Mouse (Mus musculus) forebrain, embryonic 12.5 days (tissue): ENCODE results near the gene Tox2. TPM values are rescaled to one million over a fixed set of nuclear protein-coding genes. Genes with fewer than 3 reads are reported as not detected.

Source experiments
- ATAC-seq: fragments of 200-750 bp; cut with Nextera tagmentation; 2 replicates; pipeline ENCODE4 v1.8.0; 2017; ENCODE audit warnings: moderate TSS enrichment; ENCODE audit not compliant: low FRiP score
- H3K27ac ChIP-seq: fragments of 300-500 bp; sonication (generic); 2 replicates; pipeline ENCODE4 v1.5.1; 2016; ENCODE audit warnings: mild to moderate bottlenecking
- H3K27me3 ChIP-seq: fragments of 300-500 bp; sonication (generic); 2 replicates; pipeline ENCODE4 v1.6.1; 2016; ENCODE audit warnings: mild to moderate bottlenecking
- H3K36me3 ChIP-seq: fragments of 300-500 bp; sonication (generic); replicated peaks from 2 replicates; pipeline ENCODE4 v1.6.1; 2016; ENCODE audit warnings: mild to moderate bottlenecking
- H3K4me1 ChIP-seq: fragments of 300-500 bp; sonication (generic); 2 replicates; pipeline ENCODE4 v1.6.1; 2016
- H3K4me2 ChIP-seq: fragments of 300-500 bp; sonication (generic); 2 replicates; pipeline ENCODE4 v1.6.1; 2016; ENCODE audit warnings: mild to moderate bottlenecking, moderate library complexity
- H3K4me3 ChIP-seq: fragments of 300-500 bp; sonication (generic); replicated peaks from 2 replicates; pipeline ENCODE4 v1.5.1; 2016; ENCODE audit warnings: mild to moderate bottlenecking
- H3K9ac ChIP-seq: fragments of 300-500 bp; sonication (generic); 2 replicates; pipeline ENCODE4 v1.6.1; 2016; ENCODE audit warnings: mild to moderate bottlenecking
- H3K9me3 ChIP-seq: fragments of 300-500 bp; sonication (generic); 2 replicates; pipeline ENCODE4 v1.6.1; 2016
- WGBS: fragments of 180-500 bp; shearing (Covaris S2); methylation state at CpG from one replicate; pipeline ENCODE4 v1.1.7; 2016; 5-methylcytosine and 5-hydroxymethylcytosine counted together
- polyA plus RNA-seq: library from polyadenylated mRNA; unstranded; fragments of >200 nt; fragmentation: Nextera tagmentation; extraction: Ambion mirVana; gene quantifications from 2 replicates; pipeline ENCODE4 v1.2.1, GENCODE M21; 2016

Tox2 gene
- polyA plus RNA-seq, 1 experiment from 2014 or later: 27.2 TPM

DNA sequence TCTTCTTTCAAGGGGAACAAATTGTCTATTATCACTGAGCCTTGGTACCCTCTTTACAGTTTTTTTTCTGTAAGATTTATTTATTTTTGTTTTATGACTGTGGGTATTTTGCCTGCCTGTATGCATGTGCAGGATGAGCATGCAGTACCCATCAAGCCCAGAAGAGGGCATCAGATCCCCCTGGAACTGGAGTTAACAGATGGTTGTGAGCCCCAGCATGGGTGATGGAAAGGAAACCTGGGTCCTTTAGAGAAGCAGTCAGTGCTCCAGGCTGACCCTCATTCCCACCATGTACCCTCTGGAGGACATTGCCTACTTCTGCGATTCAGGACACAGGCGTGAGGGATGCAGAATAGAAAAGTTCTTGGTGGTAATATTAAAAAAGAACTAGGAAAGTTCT lies 4.4 kb downstream of the Tox2 start:
- Histone ChIP-seq H3K36me3 (0 out of 2 replicates have a peak, but pooled peaks cover 5% of the 10 kb centered on the region), H3K27me3 (peaks cover 22% of the 10 kb centered on the region; the same call in 1 of the 2 replicates), H3K4me1 (peaks cover 46% of the 10 kb centered on the region), H3K27ac (no peak overlapping the region), H3K9ac (no peak overlapping the region), H3K4me3 (no peak overlapping the region), H3K9me3 (no peaks in the 10 kb centered on the region), H3K4me2 (no peak overlapping the region)
- ATAC-seq: no peak
- 100% methylated on average over 2 of the region's 2 CpGs for WGBS

GRCm38 (mm10) chr2:163209139-163209538 lies 6.2 kb downstream of the Tox2 start:
- no peak overlapping the region for H3K9ac ChIP-seq
- no peak overlapping the region for H3K4me3 ChIP-seq
- 0 out of 2 replicates have a peak, but pooled peaks cover 9% of the 10 kb centered on the region for H3K27me3 ChIP-seq
- peaks cover 38% of the 10 kb centered on the region for H3K4me1 ChIP-seq
- no peak overlapping the region for H3K27ac ChIP-seq
- H3K4me2 ChIP-seq: no peak overlapping the region
- ATAC-seq: no peak
- H3K36me3 ChIP-seq: 0 out of 2 replicates have a peak, but pooled peaks cover 5% of the 10 kb centered on the region
- 86% methylated on average over 8 of the region's 8 CpGs for WGBS
- no peaks in the 10 kb centered on the region for H3K9me3 ChIP-seq

GRCm38 (mm10) chr2:163213085-163213484 lies 10.2 kb downstream of the Tox2 start:
- H3K9me3 ChIP-seq: no peaks in the 10 kb centered on the region
- no peak for ATAC-seq
- H3K4me1 ChIP-seq: peaks cover 19% of the 10 kb centered on the region
- H3K9ac ChIP-seq: no peak overlapping the region
- no peak overlapping the region for H3K4me2 ChIP-seq
- no peak overlapping the region for H3K4me3 ChIP-seq
- H3K27ac ChIP-seq: no peak overlapping the region
- 0 out of 2 replicates have a peak, but pooled peaks cover 5% of the 10 kb centered on the region for H3K36me3 ChIP-seq
- H3K27me3 ChIP-seq: no peaks in the 10 kb centered on the region
- 66% methylated on average over 3 of the region's 3 CpGs for WGBS

GRCm38 (mm10) chr2:163218095-163218494 lies 15.2 kb downstream of the Tox2 start:
- WGBS: 77% methylated on average over 3 of the region's 3 CpGs
- no peaks in the 10 kb centered on the region for H3K27me3 ChIP-seq
- ATAC-seq: no peak
- H3K9ac ChIP-seq: no peak overlapping the region
- H3K4me2 ChIP-seq: no peak overlapping the region
- no peaks in the 10 kb centered on the region for H3K36me3 ChIP-seq
- peaks cover 32% of the 10 kb centered on the region for H3K4me1 ChIP-seq
- H3K27ac ChIP-seq: no peak overlapping the region
- H3K4me3 ChIP-seq: no peak overlapping the region
- no peaks in the 10 kb centered on the region for H3K9me3 ChIP-seq

DNA sequence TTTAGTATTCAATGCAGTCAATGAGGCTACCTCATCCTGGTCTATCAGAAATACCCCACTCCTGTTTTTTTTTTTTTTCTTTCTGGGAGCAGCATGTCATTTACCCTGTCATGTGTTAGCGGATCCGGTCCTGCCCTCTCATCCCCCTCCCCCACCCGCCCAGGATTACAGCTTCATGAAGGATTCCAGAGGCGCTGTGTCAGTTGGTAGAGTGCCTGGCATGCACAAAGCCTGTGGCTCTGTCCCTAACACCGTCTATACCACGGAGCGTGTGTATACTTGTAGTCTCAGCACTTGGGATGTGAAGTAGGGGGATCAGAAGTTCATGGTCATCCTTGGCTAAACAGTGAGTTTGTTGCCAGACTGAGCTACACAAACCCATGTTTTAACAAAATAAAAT lies 15.6 kb downstream of the Tox2 start:
- no peak overlapping the region for H3K4me3 ChIP-seq
- H3K4me1 ChIP-seq: peaks cover 28% of the 10 kb centered on the region
- no peak overlapping the region for H3K9ac ChIP-seq
- ATAC-seq: no peak
- H3K27me3 ChIP-seq: no peaks in the 10 kb centered on the region
- H3K27ac ChIP-seq: peak overlapping the region; percentile 31; the same call in 1 of the 2 replicates
- no peak overlapping the region for H3K4me2 ChIP-seq
- H3K9me3 ChIP-seq: no peaks in the 10 kb centered on the region
- no peaks in the 10 kb centered on the region for H3K36me3 ChIP-seq
- 66% methylated on average over 7 of the region's 7 CpGs for WGBS

DNA sequence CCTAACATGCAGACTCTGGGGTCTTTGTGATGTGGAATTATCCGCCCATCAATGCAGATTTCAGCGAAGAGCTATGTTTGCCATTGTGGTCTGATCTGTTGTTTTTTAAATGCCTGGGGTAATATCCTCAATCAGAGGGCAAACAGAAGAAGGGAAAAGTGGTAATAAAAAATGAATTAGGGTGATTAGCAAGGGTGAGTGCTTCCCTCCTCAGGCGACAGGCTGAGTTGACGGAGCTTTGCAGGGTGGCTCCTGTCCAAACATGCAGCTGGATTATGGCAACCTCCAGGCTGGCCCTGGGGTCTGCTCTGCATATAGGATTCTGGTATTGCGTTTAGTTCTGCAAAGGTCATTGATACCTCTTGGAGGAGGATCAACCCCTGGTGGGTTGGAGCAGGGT lies 16.5 kb downstream of the Tox2 start:
- no peak overlapping the region for H3K4me3 ChIP-seq
- H3K27ac ChIP-seq: peak overlapping the region; percentile 13; the same call in 1 of the 2 replicates
- no peaks in the 10 kb centered on the region for H3K27me3 ChIP-seq
- peaks cover 29% of the 10 kb centered on the region for H3K4me1 ChIP-seq
- 43% methylated on average over 5 of the region's 5 CpGs for WGBS
- H3K9ac ChIP-seq: no peak overlapping the region
- H3K4me2 ChIP-seq: no peak overlapping the region
- H3K9me3 ChIP-seq: no peaks in the 10 kb centered on the region
- no peaks in the 10 kb centered on the region for H3K36me3 ChIP-seq
- no peak for ATAC-seq

- H3K4me2 ChIP-seq: no peak overlapping the region
- H3K4me3 ChIP-seq: no peak overlapping the region
- peaks cover 39% of the 10 kb centered on the region for H3K4me1 ChIP-seq
- WGBS: 92% methylated on average over 11 of the region's 11 CpGs
- no peak overlapping the region for H3K9ac ChIP-seq
- H3K27ac ChIP-seq: no peak overlapping the region
- H3K27me3 ChIP-seq: no peaks in the 10 kb centered on the region
- no peaks in the 10 kb centered on the region for H3K36me3 ChIP-seq
- no peaks in the 10 kb centered on the region for H3K9me3 ChIP-seq
- no peak for ATAC-seq
Measured at GRCm38 (mm10) chr2:163220706-163221105, 17.8 kb downstream of the Tox2 start.

DNA sequence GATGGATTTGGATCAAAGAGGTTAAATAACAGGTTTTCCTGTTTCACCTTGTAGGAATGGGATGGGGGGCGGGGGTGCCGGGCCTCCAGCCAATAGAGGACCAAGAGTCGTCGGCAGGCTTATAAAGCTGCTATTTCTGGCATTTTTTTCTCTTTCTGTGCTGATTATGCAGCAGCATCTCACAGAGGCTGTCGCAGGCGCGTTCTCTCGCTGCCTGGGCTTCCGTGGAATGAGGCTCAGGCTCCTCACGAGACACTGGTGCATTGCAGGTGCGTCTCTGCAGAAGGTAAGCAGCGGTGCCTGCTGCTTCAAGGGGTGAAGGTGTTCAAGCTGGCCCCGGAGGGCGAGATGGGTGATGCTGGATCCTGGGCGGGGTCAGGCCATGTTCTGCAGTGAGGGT lies 22.4 kb downstream of the Tox2 start:
- H3K27me3 ChIP-seq: no peaks in the 10 kb centered on the region
- no peak overlapping the region for H3K4me3 ChIP-seq
- no peak for ATAC-seq
- H3K27ac ChIP-seq: peak overlapping the region; percentile 50; the same call in 1 of the 2 replicates
- no peaks in the 10 kb centered on the region for H3K36me3 ChIP-seq
- 73% methylated on average over 15 of the region's 15 CpGs for WGBS
- H3K9ac ChIP-seq: no peak overlapping the region
- no peaks in the 10 kb centered on the region for H3K9me3 ChIP-seq
- H3K4me1 ChIP-seq: peaks cover 47% of the 10 kb centered on the region
- H3K4me2 ChIP-seq: no peak overlapping the region

DNA sequence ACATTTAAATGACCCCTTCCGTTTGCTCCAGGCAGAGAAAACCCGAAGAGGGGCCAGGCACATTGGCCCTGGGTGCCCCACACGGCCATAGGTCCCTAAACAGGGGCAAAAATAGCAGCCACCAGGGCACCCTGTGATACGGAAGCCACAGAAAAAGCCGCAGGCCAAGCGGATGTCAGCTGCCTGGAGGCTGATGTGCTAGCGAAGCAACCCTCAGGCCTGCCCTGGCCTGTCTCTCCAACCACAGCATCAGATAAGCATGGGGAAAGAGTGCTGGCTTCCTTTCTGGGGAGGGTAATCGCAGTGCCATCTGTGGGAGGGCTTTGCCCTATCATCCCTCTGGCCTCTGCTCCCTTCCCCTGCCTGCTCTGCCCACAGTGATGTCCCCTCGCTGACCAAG lies 26.1 kb downstream of the Tox2 start:
- Histone ChIP-seq H3K4me2 (no peak overlapping the region), H3K4me1 (peaks cover 42% of the 10 kb centered on the region), H3K4me3 (no peak overlapping the region), H3K9me3 (no peaks in the 10 kb centered on the region), H3K9ac (no peak overlapping the region), H3K27me3 (no peaks in the 10 kb centered on the region), H3K27ac (no peak overlapping the region), H3K36me3 (no peaks in the 10 kb centered on the region)
- WGBS: 92% methylated on average over 9 of the region's 9 CpGs
- ATAC-seq: no peak

- H3K4me1 ChIP-seq: peaks cover 24% of the 10 kb centered on the region
- no peak overlapping the region for H3K4me2 ChIP-seq
- 90% methylated on average over 13 of the region's 13 CpGs for WGBS
Measured at GRCm38 (mm10) chr2:163231781-163232534, 29.0 kb downstream of the Tox2 start.

GRCm38 (mm10) chr2:163233666-163234065 lies 30.7 kb downstream of the Tox2 start:
- Histone ChIP-seq H3K9ac (no peak overlapping the region), H3K4me1 (peaks cover 23% of the 10 kb centered on the region)
- WGBS: 85% methylated on average over 9 of the region's 9 CpGs

More at GRCm38 (mm10) chr2:163231781-163232534, 29.0 kb downstream of the Tox2 start:
- H3K36me3 ChIP-seq: no peaks in the 10 kb centered on the region
- H3K27me3 ChIP-seq: no peaks in the 10 kb centered on the region
- H3K4me3 ChIP-seq: no peak overlapping the region
- ATAC-seq: no peak
- no peak overlapping the region for H3K27ac ChIP-seq
- H3K9me3 ChIP-seq: no peaks in the 10 kb centered on the region
- no peak overlapping the region for H3K9ac ChIP-seq

DNA sequence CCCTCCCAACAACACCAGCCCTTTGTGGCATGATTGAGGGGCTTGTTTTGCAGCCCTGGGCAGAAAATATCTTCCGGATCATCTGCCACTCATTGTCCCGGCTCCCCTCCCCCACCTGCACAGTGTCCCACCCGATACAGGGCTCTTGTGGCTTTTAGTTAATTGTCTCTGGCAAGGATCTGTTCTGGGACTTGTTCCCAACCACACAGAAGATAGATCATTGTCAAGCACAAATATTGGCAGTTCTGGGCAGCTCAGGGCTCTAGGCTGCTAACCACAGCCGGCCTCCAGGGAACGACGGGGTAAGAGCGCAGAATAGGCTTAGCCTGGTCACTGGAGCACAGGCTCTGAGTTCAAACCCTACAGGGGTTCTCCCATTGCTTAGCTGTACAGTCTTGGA lies 33.1 kb downstream of the Tox2 start:
- no peak overlapping the region for H3K27ac ChIP-seq
- no peaks in the 10 kb centered on the region for H3K9me3 ChIP-seq
- no peak overlapping the region for H3K4me3 ChIP-seq
- WGBS: 47% methylated on average over 7 of the region's 7 CpGs
- H3K9ac ChIP-seq: no peak overlapping the region
- H3K36me3 ChIP-seq: no peaks in the 10 kb centered on the region
- no peak for ATAC-seq
- no peak overlapping the region for H3K4me2 ChIP-seq
- H3K4me1 ChIP-seq: peaks cover 36% of the 10 kb centered on the region
- no peaks in the 10 kb centered on the region for H3K27me3 ChIP-seq

More at GRCm38 (mm10) chr2:163233666-163234065, 30.7 kb downstream of the Tox2 start:
- Histone ChIP-seq H3K27me3 (no peaks in the 10 kb centered on the region), H3K4me2 (no peak overlapping the region), H3K4me3 (no peak overlapping the region), H3K36me3 (no peaks in the 10 kb centered on the region), H3K27ac (no peak overlapping the region), H3K9me3 (no peaks in the 10 kb centered on the region)
- ATAC-seq: no peak

DNA sequence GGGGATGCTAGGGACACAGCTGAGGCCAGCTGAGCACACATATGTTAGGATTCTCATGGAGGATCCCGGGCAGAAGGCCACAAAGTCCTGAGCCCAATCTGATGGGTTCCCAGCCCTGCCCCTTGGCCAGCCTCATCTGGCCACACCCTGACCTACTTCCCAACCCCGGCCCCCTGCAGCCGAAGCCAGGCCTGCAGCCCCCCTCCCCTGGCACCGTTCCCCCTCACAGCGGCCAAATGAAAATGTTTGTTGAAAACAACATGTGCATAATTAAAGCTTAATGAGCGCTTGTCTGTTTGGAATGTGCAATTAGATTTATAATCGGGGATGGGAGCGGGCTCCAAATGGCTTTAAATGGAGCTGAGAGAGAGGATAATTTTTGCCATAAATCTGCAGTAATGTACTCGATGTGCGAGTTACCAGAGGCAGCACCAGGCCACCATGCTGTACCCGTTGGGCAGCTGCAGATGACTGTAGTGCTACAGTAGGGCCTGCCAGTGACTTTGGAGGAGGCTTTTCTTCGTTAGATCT lies 35.1 kb downstream of the Tox2 start:
- Histone ChIP-seq H3K27me3 (no peaks in the 10 kb centered on the region), H3K27ac (0 out of 2 replicates have a peak overlapping the region, but pooled peaks have one; percentile 31), H3K4me3 (no peak overlapping the region), H3K36me3 (no peaks in the 10 kb centered on the region), H3K9me3 (no peaks in the 10 kb centered on the region), H3K4me2 (no peak overlapping the region), H3K4me1 (peaks cover 45% of the 10 kb centered on the region), H3K9ac (no peak overlapping the region)
- ATAC-seq: peak; percentile 45; the same call in 1 of the 2 replicates
- WGBS: 57% methylated on average over 12 of the region's 12 CpGs
